Mouse (Mus musculus) megakaryocyte, embryonic 14.5 days (primary cell): ENCODE results near the gene Dap.

Experiments used
- FLI1 ChIP-seq: IDR thresholded peaks from 2 replicates; pipeline ENCODE4 v1.6.1; 2012; ENCODE audit warnings: low read length, inconsistent platforms, mixed read lengths
- GATA1 ChIP-seq: IDR thresholded peaks from 3 replicates; pipeline ENCODE4 v1.6.1; 2012; ENCODE audit warnings: mixed read lengths, low read length, inconsistent platforms, borderline replicate concordance

- TF ChIP-seq GATA1 (no peak), FLI1 (no peak)
Measured at GRCm38 (mm10) chr15:31226464-31226863, 2.4 kb downstream of the Dap start.
